Mouse (Mus musculus) G1E (cell line): Measurements from ENCODE around the gene H2-DMb1. TPM values are rescaled to one million over a fixed set of nuclear protein-coding genes. Genes with fewer than 3 reads are reported as not detected.

Experiments
- ATAC-seq: 2 replicates; pipeline ENCODE4 v1.8.0; 2016; ENCODE audit warnings: mild to moderate bottlenecking; ENCODE audit not compliant: insufficient number of reproducible peaks, poor library complexity, low FRiP score, severe bottlenecking; ENCODE audit errors: extremely low read depth
- DNase-seq: peaks from one replicate; pipeline ENCODE4 v3.0.0; 2012; ENCODE audit warnings: low spot score
- H3K27me3 ChIP-seq: 2 replicates; pipeline ENCODE4 v1.6.1; 2012; ENCODE audit warnings: mild to moderate bottlenecking, low read length, inconsistent platforms; ENCODE audit not compliant: insufficient read depth
- H3K36me3 ChIP-seq: replicated peaks from 2 replicates; pipeline ENCODE3; 2012; ENCODE audit warnings: mild to moderate bottlenecking, inconsistent platforms
- H3K4me1 ChIP-seq: 2 replicates; pipeline ENCODE4 v1.6.1; 2012; ENCODE audit warnings: low read depth, low read length, inconsistent platforms, mixed read lengths; ENCODE audit not compliant: insufficient read depth
- H3K4me3 ChIP-seq: 2 replicates; pipeline ENCODE4 v1.5.1; 2012; ENCODE audit warnings: low read depth, mild to moderate bottlenecking, inconsistent platforms, low read length, moderate library complexity, mixed read lengths
- H3K9me3 ChIP-seq: replicated peaks from 2 replicates; pipeline ENCODE4 v1.6.1; 2012; ENCODE audit warnings: inconsistent platforms
- CTCF ChIP-seq: IDR thresholded peaks from 2 replicates; pipeline ENCODE4 v1.5.1; 2012; ENCODE audit warnings: low read depth, low read length, inconsistent platforms, mixed read lengths
- GATA1 ChIP-seq: IDR thresholded peaks from 2 replicates; pipeline ENCODE4 v1.6.1; 2012; ENCODE audit warnings: borderline replicate concordance, low read length, inconsistent platforms, mixed read lengths
- GATA2 ChIP-seq: IDR thresholded peaks from 2 replicates; pipeline ENCODE4 v1.6.1; 2012; ENCODE audit warnings: low read depth, low read length, inconsistent platforms, borderline replicate concordance
- POLR2AphosphoS5 ChIP-seq: IDR thresholded peaks from 2 replicates; pipeline ENCODE4 v1.6.1; 2012; ENCODE audit warnings: low read depth, low read length, inconsistent platforms; ENCODE audit not compliant: insufficient replicate concordance
- TAL1 ChIP-seq: conservative IDR thresholded peaks from 2 replicates; pipeline ENCODE4 v1.6.1; 2012; ENCODE audit warnings: low read depth, low read length, inconsistent platforms, mixed read lengths
- polyA plus RNA-seq: library from polyadenylated mRNA; stranded (reverse); fragments of >175 nt; gene quantifications from 2 replicates; pipeline ENCODE4 v1.2.3, GENCODE M21; 2012
- total RNA-seq, 2 experiments: library from RNA; stranded (forward) in 1 of 2; stranded (reverse) in 1 of 2; fragments of 200-1000 nt in 1 of 2; fragments of >200 nt in 1 of 2; fragmentation: Nextera tagmentation in 1 of 2; gene quantifications; 2 replicates each; pipeline ENCODE4 v1.2.3; 2014 to 2017

The H2-DMb1 gene
- not detected in 2 replicates for total RNA-seq (2014; fragmentation: Nextera tagmentation)
- 0.41 and 0.44 TPM in 2 replicates for total RNA-seq (2017)
- polyA plus RNA-seq, result 0.06 and 0.10 TPM in 2 replicates

GRCm38 (mm10) chr17:34152923-34153322 is at the start of gene H2-DMb1:
H2-DMb1 (plus strand) TSS chr17:34153072.
- H3K4me3 ChIP-seq, result no peak within 1 kb of the TSS
- ATAC-seq (no peak), DNase-seq (no peak)
- H3K4me1 ChIP-seq, result no peaks in the 10 kb centered on the region; the same call in 1 of the 2 replicates
- no peak for TF ChIP-seq CTCF
- no peak for TF ChIP-seq POLR2AphosphoS5
- no peak for TF ChIP-seq GATA1
- no peaks in the 10 kb centered on the region for H3K9me3 ChIP-seq
- peaks cover 11% of the 10 kb centered on the region for H3K27me3 ChIP-seq
- no peaks in the 10 kb centered on the region for H3K36me3 ChIP-seq

- Histone ChIP-seq H3K36me3 (peaks cover 22% of the 10 kb centered on the region), H3K4me1 (peaks cover 31% of the 10 kb centered on the region), H3K27me3 (peaks cover 7% of the 10 kb centered on the region), H3K4me3 (no peak overlapping the region), H3K9me3 (0 out of 2 replicates have a peak, but pooled peaks cover 2% of the 10 kb centered on the region)
- no peak for TF ChIP-seq TAL1
- TF ChIP-seq CTCF, result no peak
- no peak for TF ChIP-seq GATA2
- TF ChIP-seq POLR2AphosphoS5, result no peak
- TF ChIP-seq GATA1, result no peak
- DNase-seq (no peak), ATAC-seq (no peak)
Observed at GRCm38 (mm10) chr17:34104804-34105203, 48.1 kb upstream of the H2-DMb1 start.

GRCm38 (mm10) chr17:34106555-34106954 is 46.3 kb upstream of the H2-DMb1 start:
- no peak for TF ChIP-seq CTCF
- no peak for TF ChIP-seq TAL1
- TF ChIP-seq GATA1, result no peak
- no peak for TF ChIP-seq POLR2AphosphoS5
- TF ChIP-seq GATA2, result no peak
- Histone ChIP-seq H3K36me3 (peaks cover 40% of the 10 kb centered on the region), H3K9me3 (0 out of 2 replicates have a peak, but pooled peaks cover 2% of the 10 kb centered on the region), H3K4me3 (no peak overlapping the region), H3K4me1 (peaks cover 33% of the 10 kb centered on the region), H3K27me3 (no peaks in the 10 kb centered on the region)
- no peak for DNase-seq
- ATAC-seq, result no peak

- ATAC-seq (no peak), DNase-seq (no peak)
- Histone ChIP-seq H3K4me1 (peaks cover 31% of the 10 kb centered on the region), H3K27me3 (no peaks in the 10 kb centered on the region), H3K9me3 (0 out of 2 replicates have a peak, but pooled peaks cover 2% of the 10 kb centered on the region), H3K36me3 (peaks cover 47% of the 10 kb centered on the region), H3K4me3 (no peak overlapping the region)
- TF ChIP-seq POLR2AphosphoS5 (peak; percentile 78; the same call in 1 of the 2 replicates), TAL1 (no peak)
Observed at GRCm38 (mm10) chr17:34107109-34107867, 45.6 kb upstream of the H2-DMb1 start.

GRCm38 (mm10) chr17:34108460-34108859 is 44.4 kb upstream of the H2-DMb1 start:
- ATAC-seq (no peak), DNase-seq (no peak)
- TF ChIP-seq GATA2 (no peak), CTCF (no peak), POLR2AphosphoS5 (no peak), TAL1 (no peak), GATA1 (no peak)
- Histone ChIP-seq H3K4me3 (no peak overlapping the region), H3K4me1 (peaks cover 31% of the 10 kb centered on the region), H3K36me3 (peaks cover 59% of the 10 kb centered on the region), H3K9me3 (0 out of 2 replicates have a peak, but pooled peaks cover 2% of the 10 kb centered on the region), H3K27me3 (no peaks in the 10 kb centered on the region)

- Histone ChIP-seq H3K9me3 (0 out of 2 replicates have a peak, but pooled peaks cover 2% of the 10 kb centered on the region), H3K4me1 (peaks cover 35% of the 10 kb centered on the region), H3K27me3 (no peaks in the 10 kb centered on the region), H3K36me3 (peaks cover 66% of the 10 kb centered on the region), H3K4me3 (no peak overlapping the region)
- no peak for ATAC-seq
- 0 out of 2 replicates have a peak, but pooled peaks have one; percentile 5 for TF ChIP-seq POLR2AphosphoS5
- TF ChIP-seq GATA2, result no peak
- DNase-seq, result no peak
Observed at GRCm38 (mm10) chr17:34109038-34109805, 43.6 kb upstream of the H2-DMb1 start.
